Mouse (Mus musculus) spleen, adult 2 months (tissue): Measurements from ENCODE around the gene Cdc42ep3.

Experiments used
- CTCF ChIP-seq: fragments of 200-500 bp; IDR thresholded peaks from 2 replicates; pipeline ENCODE4 v1.5.1; 2011; ENCODE audit warnings: mild to moderate bottlenecking, inconsistent platforms; ENCODE audit not compliant: insufficient read depth, insufficient read length, insufficient replicate concordance; ENCODE audit errors: extremely low read depth
- POLR2A ChIP-seq: fragments of 200-500 bp; IDR thresholded peaks from 2 replicates; pipeline ENCODE4 v1.6.1; 2011; ENCODE audit warnings: low read depth, low read length, inconsistent platforms

- TF ChIP-seq POLR2A (no peak), CTCF (no peak)
Observed at GRCm38 (mm10) chr17:79303744-79304497, 51.0 kb downstream of the Cdc42ep3 start.
